Mouse (Mus musculus) midbrain, embryonic 11.5 days (tissue): ENCODE results near the gene Ssmem1. TPM values are rescaled to one million over a fixed set of nuclear protein-coding genes. Genes with fewer than 3 reads are reported as not detected.

ENCODE experiments used
- ATAC-seq: fragments of 200-750 bp; cut with Nextera tagmentation; 2 replicates; pipeline ENCODE4 v1.8.0; 2017; ENCODE audit warnings: moderate TSS enrichment, moderate library complexity; ENCODE audit not compliant: low FRiP score
- DNase-seq: peaks from one replicate; pipeline ENCODE4 v3.0.0; 2015; ENCODE audit warnings: low spot score; ENCODE audit errors: missing footprints
- H3K27ac ChIP-seq: fragments of 300-500 bp; sonication (generic); 2 replicates; pipeline ENCODE4 v1.5.1; 2014; ENCODE audit warnings: low read depth, low read length
- H3K27me3 ChIP-seq: fragments of 300-500 bp; sonication (generic); 2 replicates; pipeline ENCODE4 v1.6.1; 2014; ENCODE audit warnings: mild to moderate bottlenecking, low read length, moderate library complexity, mixed read lengths; ENCODE audit not compliant: control insufficient read depth, insufficient read depth
- H3K36me3 ChIP-seq: fragments of 300-500 bp; sonication (generic); 2 replicates; pipeline ENCODE4 v1.6.1; 2014; ENCODE audit warnings: mild to moderate bottlenecking, low read length, moderate library complexity, mixed read lengths; ENCODE audit not compliant: control insufficient read depth, insufficient read depth
- H3K4me1 ChIP-seq: fragments of 300-500 bp; sonication (generic); 2 replicates; pipeline ENCODE4 v1.6.1; 2014; ENCODE audit warnings: low read length; ENCODE audit not compliant: control insufficient read depth, insufficient read depth
- H3K4me2 ChIP-seq: fragments of 300-500 bp; sonication (generic); 2 replicates; pipeline ENCODE4 v1.6.1; 2014; ENCODE audit warnings: mild to moderate bottlenecking, moderate library complexity
- H3K4me3 ChIP-seq: fragments of 300-500 bp; sonication (generic); 2 replicates; pipeline ENCODE4 v1.5.1; 2014; ENCODE audit warnings: low read depth, low read length
- H3K9ac ChIP-seq: fragments of 300-500 bp; sonication (generic); 2 replicates; pipeline ENCODE4 v1.6.1; 2014; ENCODE audit warnings: low read length
- H3K9me3 ChIP-seq: fragments of 300-500 bp; sonication (generic); 2 replicates; pipeline ENCODE4 v1.6.1; 2016; ENCODE audit warnings: low read length; ENCODE audit not compliant: control insufficient read depth
- WGBS: fragments of 180-500 bp; shearing (Covaris S2); extraction: QIAGEN DNeasy Blood & Tissue Kit; methylation state at CpG from one replicate; pipeline ENCODE4 v1.1.7; 2014; 5-methylcytosine and 5-hydroxymethylcytosine counted together
- polyA plus RNA-seq: library from polyadenylated mRNA; unstranded; fragments of >200 nt; fragmentation: Nextera tagmentation; extraction: Ambion mirVana; gene quantifications from 2 replicates; pipeline ENCODE4 v1.2.1, GENCODE M21; 2014

The Ssmem1 gene
- 0.49 and 0.68 TPM in 2 replicates for polyA plus RNA-seq

DNA sequence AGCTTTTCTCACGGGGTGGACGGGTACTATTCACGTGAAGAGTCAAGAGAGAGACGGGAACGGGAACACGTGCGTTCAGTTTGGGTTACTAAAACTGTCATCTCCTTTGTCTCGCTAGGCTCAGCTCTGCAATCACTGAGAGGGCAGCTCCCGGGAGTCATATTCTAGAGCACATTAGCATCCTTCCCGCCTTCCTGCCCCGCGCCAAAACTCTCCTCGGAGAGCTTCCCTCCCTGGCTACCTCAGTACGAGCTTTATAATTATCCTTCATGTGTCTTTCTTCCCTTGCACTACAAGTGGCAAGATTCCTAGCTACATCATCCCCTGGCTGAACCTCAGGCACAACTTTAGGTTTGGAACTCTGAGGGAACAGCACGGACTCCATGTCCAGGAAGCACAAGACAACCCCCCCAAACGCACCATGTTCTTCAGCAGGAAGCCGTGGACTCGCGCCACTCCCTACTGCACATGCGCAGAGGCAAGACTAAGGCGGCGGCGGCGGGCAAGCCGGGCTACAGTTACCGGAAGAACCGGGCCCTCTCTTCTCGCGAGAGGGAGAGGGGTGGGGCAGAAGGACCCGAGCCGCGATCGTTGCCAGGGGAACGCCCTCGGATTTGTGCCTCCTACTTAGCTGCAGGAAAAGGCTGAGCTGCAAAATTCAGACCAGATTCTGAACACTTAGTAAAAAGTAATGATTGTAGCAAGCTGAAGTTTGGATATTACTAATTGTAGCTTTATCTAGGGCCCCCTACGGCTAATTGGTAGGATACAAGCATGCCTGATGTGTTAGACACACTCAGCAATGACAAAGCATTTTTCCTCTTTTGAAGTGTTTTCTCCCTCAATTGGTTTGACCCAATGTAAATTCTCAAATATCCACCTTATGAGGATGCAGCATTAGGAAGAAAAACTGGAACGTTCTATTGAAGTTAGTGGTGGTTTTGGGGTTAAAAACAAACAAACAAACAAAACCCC, at the start of gene Ssmem1, which contains the start of gene Tmem209:
TSS of gene Ssmem1 (plus strand) at position 585 of the 975 bp plus-strand sequence.
TSS of gene Tmem209 (minus strand) at position 519 of the 975 bp plus-strand sequence.
- H3K4me2 ChIP-seq, result peak within 1 kb of the TSS; percentile 67
- no peaks in the 10 kb centered on the region for H3K27me3 ChIP-seq
- no peaks in the 10 kb centered on the region for H3K9me3 ChIP-seq
- DNase-seq, result peak; percentile 99
- ATAC-seq, result peak; percentile 98
- peak within 1 kb of the TSS; percentile 51 for H3K4me3 ChIP-seq
- peaks cover 13% of the 10 kb centered on the region for H3K4me1 ChIP-seq
- H3K36me3 ChIP-seq, result 0 out of 2 replicates have a peak, but pooled peaks cover 4% of the 10 kb centered on the region
- peak within 1 kb of the TSS; percentile 86 for H3K9ac ChIP-seq
- under 1% methylated on average over 37 of the region's 37 CpGs for WGBS
- peak within 1 kb of the TSS; percentile 93 for H3K27ac ChIP-seq

DNA sequence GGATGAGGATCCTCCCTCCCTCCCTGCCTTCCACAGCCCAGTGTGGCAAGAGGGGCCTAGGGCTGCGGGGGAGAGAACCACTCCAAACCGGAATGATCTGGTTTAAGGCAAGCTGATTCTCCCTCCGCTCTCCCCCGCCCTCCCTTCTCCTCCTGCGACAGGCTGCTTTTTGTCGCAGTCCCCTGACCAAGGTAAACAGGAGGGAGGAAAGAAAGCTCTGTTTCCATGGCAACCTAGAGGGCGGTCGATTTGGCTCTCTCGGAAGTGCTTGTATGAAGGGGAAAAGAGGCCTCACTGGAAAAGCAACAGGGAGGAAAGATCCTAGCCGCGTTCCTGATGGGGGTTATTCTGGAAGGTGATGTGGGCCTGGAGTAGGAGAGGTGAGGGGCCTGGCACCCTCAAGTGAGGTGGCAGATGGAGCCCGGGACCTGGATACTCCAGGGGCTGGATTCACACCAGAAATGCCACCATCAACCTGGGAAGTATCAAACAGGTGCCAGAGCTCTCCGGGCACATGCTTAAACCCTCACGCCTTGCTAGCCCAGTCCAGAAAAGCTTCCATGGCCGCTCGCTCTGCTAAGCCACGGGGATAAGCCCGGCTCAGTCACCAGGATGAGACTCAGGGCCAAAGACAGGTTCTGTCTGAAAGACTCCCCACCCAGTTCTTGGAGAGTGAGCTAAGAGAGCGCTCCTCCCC, 48.8 kb upstream of the Ssmem1 start:
- Histone ChIP-seq H3K9ac (peak overlapping the region; percentile 76), H3K27ac (peak overlapping the region; percentile 82), H3K9me3 (no peaks in the 10 kb centered on the region), H3K36me3 (no peaks in the 10 kb centered on the region), H3K4me2 (peak overlapping the region; percentile 56), H3K4me1 (peaks cover 16% of the 10 kb centered on the region), H3K27me3 (0 out of 2 replicates have a peak, but pooled peaks cover 2% of the 10 kb centered on the region), H3K4me3 (no peak overlapping the region)
- ATAC-seq (peak; percentile 95), DNase-seq (peak; percentile 98)
- whole genome bisulfite sequencing, result 10% methylated on average over 19 of the region's 19 CpGs

DNA sequence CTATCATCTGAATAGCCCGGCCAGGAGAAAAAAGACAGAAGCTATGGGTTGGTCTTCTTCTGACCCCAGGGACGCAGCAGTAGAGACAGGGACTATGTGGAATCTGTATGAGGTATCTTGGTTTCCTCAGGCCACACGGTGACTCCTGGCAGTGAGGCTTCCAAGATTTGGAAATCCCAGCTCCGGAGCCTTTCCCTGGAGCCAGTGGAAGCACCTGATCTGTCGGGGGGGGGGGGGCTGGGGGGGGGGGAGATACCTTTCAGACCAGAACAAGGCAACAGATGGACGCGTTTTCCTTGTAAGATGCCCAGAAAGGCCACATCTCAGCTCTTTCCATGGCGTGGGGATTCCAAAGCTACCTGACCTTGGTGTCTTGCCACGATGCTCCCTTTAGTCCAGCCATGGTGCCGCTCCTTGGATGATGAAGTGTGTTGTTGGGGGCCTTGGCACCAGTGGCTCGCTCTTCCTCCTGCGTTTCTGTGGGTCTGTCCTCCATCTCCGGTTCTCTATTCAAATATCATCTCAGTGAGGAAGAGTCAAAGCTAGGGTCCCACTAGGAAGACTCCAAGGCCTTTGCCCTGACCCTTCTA, 47.8 kb upstream of the Ssmem1 start:
- H3K36me3 ChIP-seq, result no peaks in the 10 kb centered on the region
- H3K4me2 ChIP-seq, result no peak overlapping the region
- H3K27ac ChIP-seq, result no peak overlapping the region
- peaks cover 16% of the 10 kb centered on the region for H3K4me1 ChIP-seq
- no peak overlapping the region for H3K9ac ChIP-seq
- no peak for DNase-seq
- 87% methylated on average over 13 of the region's 13 CpGs for WGBS
- H3K4me3 ChIP-seq, result no peak overlapping the region
- H3K9me3 ChIP-seq, result no peaks in the 10 kb centered on the region
- H3K27me3 ChIP-seq, result 0 out of 2 replicates have a peak, but pooled peaks cover 2% of the 10 kb centered on the region
- ATAC-seq, result no peak

GRCm38 (mm10) chr6:30462822-30463221, 46.8 kb upstream of the Ssmem1 start:
- 39% methylated on average over 7 of the region's 7 CpGs for WGBS
- DNase-seq, result no peak
- ATAC-seq, result no peak
- H3K27me3 ChIP-seq, result 0 out of 2 replicates have a peak, but pooled peaks cover 2% of the 10 kb centered on the region
- H3K9me3 ChIP-seq, result no peaks in the 10 kb centered on the region
- H3K4me2 ChIP-seq, result no peak overlapping the region
- H3K4me1 ChIP-seq, result peaks cover 16% of the 10 kb centered on the region
- no peak overlapping the region for H3K9ac ChIP-seq
- no peak overlapping the region for H3K4me3 ChIP-seq
- no peaks in the 10 kb centered on the region for H3K36me3 ChIP-seq
- H3K27ac ChIP-seq, result no peak overlapping the region

DNA sequence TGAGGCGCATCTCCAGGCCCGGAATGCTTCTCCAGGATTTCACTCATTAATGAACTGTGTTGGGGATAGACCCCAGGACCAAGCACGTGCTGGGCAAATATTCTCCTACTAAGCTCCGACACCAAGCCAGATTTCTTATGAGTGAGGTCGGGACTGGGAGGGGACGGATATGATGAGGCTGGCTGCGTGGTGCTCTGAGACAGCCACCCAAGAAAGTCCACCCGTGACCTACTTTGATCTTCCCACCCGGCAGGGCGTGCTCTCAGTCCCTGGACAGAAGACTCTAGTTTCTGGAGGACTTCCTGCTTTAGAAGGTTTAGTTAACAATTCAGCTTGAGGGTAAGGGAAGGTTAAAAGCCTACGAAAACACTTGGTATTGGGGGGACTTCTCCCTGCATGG, 44.1 kb upstream of the Ssmem1 start:
- DNase-seq, result no peak
- no peaks in the 10 kb centered on the region for H3K9me3 ChIP-seq
- H3K36me3 ChIP-seq, result no peaks in the 10 kb centered on the region
- no peak overlapping the region for H3K4me2 ChIP-seq
- no peak overlapping the region for H3K27ac ChIP-seq
- WGBS, result 87% methylated on average over 11 of the region's 11 CpGs
- no peak overlapping the region for H3K4me3 ChIP-seq
- no peaks in the 10 kb centered on the region for H3K27me3 ChIP-seq
- H3K9ac ChIP-seq, result no peak overlapping the region
- ATAC-seq, result no peak
- H3K4me1 ChIP-seq, result peaks cover 11% of the 10 kb centered on the region

- no peak overlapping the region for H3K4me3 ChIP-seq
- ATAC-seq (no peak), DNase-seq (no peak)
- no peaks in the 10 kb centered on the region for H3K27me3 ChIP-seq
- no peak overlapping the region for H3K9ac ChIP-seq
- H3K27ac ChIP-seq, result no peak overlapping the region
- WGBS, result 57% methylated on average over 1 of the region's 1 CpGs
- no peak overlapping the region for H3K4me2 ChIP-seq
- no peaks in the 10 kb centered on the region for H3K9me3 ChIP-seq
- H3K4me1 ChIP-seq, result no peaks in the 10 kb centered on the region; the same call in 1 of the 2 replicates
- no peaks in the 10 kb centered on the region for H3K36me3 ChIP-seq
These were observed 41.6 kb upstream of the Ssmem1 start for GRCm38 (mm10) chr6:30468058-30468457.

DNA sequence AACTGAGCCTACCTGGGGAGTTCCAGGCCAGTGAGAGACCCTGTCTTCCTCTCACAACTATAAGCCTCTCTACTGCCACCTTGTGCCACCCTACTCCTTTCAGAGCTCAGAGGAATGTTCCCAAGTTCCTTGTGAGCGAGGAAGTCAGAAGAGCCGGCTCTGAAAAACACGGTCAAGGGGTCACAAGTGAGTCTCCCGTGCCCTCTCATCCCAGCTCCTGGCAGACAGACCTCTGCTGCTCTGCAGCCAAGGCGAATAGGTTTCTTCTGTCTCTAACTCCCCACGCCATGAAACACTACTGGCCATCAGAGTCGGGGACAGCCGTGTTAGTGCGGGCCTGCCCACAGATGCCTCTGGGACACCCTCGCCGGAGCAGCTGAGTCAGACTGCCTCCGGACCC, 41.0 kb upstream of the Ssmem1 start:
- no peaks in the 10 kb centered on the region; the same call in 1 of the 2 replicates for H3K4me1 ChIP-seq
- no peak overlapping the region for H3K9ac ChIP-seq
- DNase-seq, result no peak
- no peaks in the 10 kb centered on the region for H3K36me3 ChIP-seq
- no peak for ATAC-seq
- WGBS, result 59% methylated on average over 12 of the region's 12 CpGs
- H3K27ac ChIP-seq, result no peak overlapping the region
- no peaks in the 10 kb centered on the region for H3K27me3 ChIP-seq
- H3K4me3 ChIP-seq, result no peak overlapping the region
- no peak overlapping the region for H3K4me2 ChIP-seq
- no peaks in the 10 kb centered on the region for H3K9me3 ChIP-seq

GRCm38 (mm10) chr6:30469370-30469769, 40.3 kb upstream of the Ssmem1 start:
- DNase-seq (no peak), ATAC-seq (no peak)
- no peak overlapping the region for H3K27ac ChIP-seq
- H3K9me3 ChIP-seq, result no peaks in the 10 kb centered on the region
- WGBS, result 87% methylated on average over 12 of the region's 12 CpGs
- H3K36me3 ChIP-seq, result no peaks in the 10 kb centered on the region
- no peak overlapping the region for H3K4me2 ChIP-seq
- H3K27me3 ChIP-seq, result no peaks in the 10 kb centered on the region
- H3K9ac ChIP-seq, result no peak overlapping the region
- no peaks in the 10 kb centered on the region; the same call in 1 of the 2 replicates for H3K4me1 ChIP-seq
- H3K4me3 ChIP-seq, result no peak overlapping the region
